Mouse (Mus musculus): ENCODE measurements around the gene Gng12. TPM values are rescaled to one million over a fixed set of nuclear protein-coding genes. Genes with fewer than 3 reads are reported as not detected.

Gene Gng12
- polyA plus RNA-seq, 1 experiment from 2014 or later: 165 TPM

GRCm38 (mm10) chr6:66893950-66894349, 2.2 kb upstream of the Gng12 start:
- ATAC-seq: no peak

GRCm38 (mm10) chr6:66894999-66895398, 1.2 kb upstream of the Gng12 start:
- H3K27me3 ChIP-seq (replicated peaks; ENCODE audit: control insufficient read depth, insufficient read depth, low read length): no peaks in the 10 kb centered on the region

More at GRCm38 (mm10) chr6:66893950-66894349, 2.2 kb upstream of the Gng12 start:
- Histone ChIP-seq H3K36me3 (ENCODE audit: control insufficient read depth, insufficient read depth, low read length) (no peaks in the 10 kb centered on the region), H3K27me3 (replicated peaks; ENCODE audit: control insufficient read depth, insufficient read depth, low read length) (no peaks in the 10 kb centered on the region), H3K27ac (ENCODE audit: low read length) (no peak overlapping the region), H3K9me3 (ENCODE audit: control insufficient read depth, low read length) (no peaks in the 10 kb centered on the region), H3K4me2 (ENCODE audit: low read depth, low read length) (no peak overlapping the region), H3K4me1 (ENCODE audit: control insufficient read depth, insufficient read depth, low read length) (peaks cover 8% of the 10 kb centered on the region), H3K9ac (ENCODE audit: low read depth, low read length) (no peak overlapping the region), H3K4me3 (ENCODE audit: low read length) (no peak overlapping the region)
- 82% methylated on average over 5 of the region's 5 CpGs for WGBS

GRCm38 (mm10) chr6:66896921-66897645, 886 bp downstream of the Gng12 start:
- ATAC-seq: peak; percentile 29
- under 1% methylated on average over 25 of the region's 25 CpGs for WGBS

More at GRCm38 (mm10) chr6:66894999-66895398, 1.2 kb upstream of the Gng12 start:
- no peak overlapping the region for H3K4me3 ChIP-seq (ENCODE audit: low read length)
- peaks cover 8% of the 10 kb centered on the region for H3K4me1 ChIP-seq (ENCODE audit: control insufficient read depth, insufficient read depth, low read length)
- no peaks in the 10 kb centered on the region for H3K36me3 ChIP-seq (ENCODE audit: control insufficient read depth, insufficient read depth, low read length)
- H3K9ac ChIP-seq (ENCODE audit: low read depth, low read length): no peak overlapping the region
- ATAC-seq: no peak
- H3K27ac ChIP-seq (ENCODE audit: low read length): no peak overlapping the region
- 55% methylated on average over 1 of the region's 1 CpGs for WGBS
- H3K9me3 ChIP-seq (ENCODE audit: control insufficient read depth, low read length): no peaks in the 10 kb centered on the region
- H3K4me2 ChIP-seq (ENCODE audit: low read depth, low read length): no peak overlapping the region

GRCm38 (mm10) chr6:66897994-66898393, 1.8 kb downstream of the Gng12 start:
- Histone ChIP-seq H3K4me1 (ENCODE audit: control insufficient read depth, insufficient read depth, low read length) (peaks cover 20% of the 10 kb centered on the region), H3K4me3 (ENCODE audit: low read length) (peak overlapping the region; percentile 92), H3K9ac (ENCODE audit: low read depth, low read length) (peak overlapping the region; percentile 95; the same call in 1 of the 2 replicates), H3K27me3 (replicated peaks; ENCODE audit: control insufficient read depth, insufficient read depth, low read length) (no peaks in the 10 kb centered on the region), H3K9me3 (ENCODE audit: control insufficient read depth, low read length) (no peaks in the 10 kb centered on the region), H3K36me3 (ENCODE audit: control insufficient read depth, insufficient read depth, low read length) (no peaks in the 10 kb centered on the region), H3K4me2 (ENCODE audit: low read depth, low read length) (peak overlapping the region; percentile 56), H3K27ac (ENCODE audit: low read length) (peak overlapping the region; percentile 74)
- peak; percentile 36 for ATAC-seq
- 24% methylated on average over 4 of the region's 4 CpGs for WGBS

More at GRCm38 (mm10) chr6:66896921-66897645, 886 bp downstream of the Gng12 start:
- Histone ChIP-seq H3K4me2 (ENCODE audit: low read depth, low read length) (peak overlapping the region; percentile 56), H3K9ac (ENCODE audit: low read depth, low read length) (peak overlapping the region; percentile 95), H3K36me3 (ENCODE audit: control insufficient read depth, insufficient read depth, low read length) (no peaks in the 10 kb centered on the region), H3K27ac (ENCODE audit: low read length) (peak overlapping the region; percentile 74), H3K4me3 (ENCODE audit: low read length) (peak overlapping the region; percentile 92), H3K4me1 (ENCODE audit: control insufficient read depth, insufficient read depth, low read length) (peaks cover 18% of the 10 kb centered on the region), H3K9me3 (ENCODE audit: control insufficient read depth, low read length) (no peaks in the 10 kb centered on the region), H3K27me3 (replicated peaks; ENCODE audit: control insufficient read depth, insufficient read depth, low read length) (no peaks in the 10 kb centered on the region)

GRCm38 (mm10) chr6:66901926-66902325, 5.7 kb downstream of the Gng12 start:
- H3K9ac ChIP-seq (ENCODE audit: low read depth, low read length): no peak overlapping the region
- H3K27ac ChIP-seq (ENCODE audit: low read length): no peak overlapping the region
- H3K9me3 ChIP-seq (ENCODE audit: control insufficient read depth, low read length): no peaks in the 10 kb centered on the region
- H3K27me3 ChIP-seq (replicated peaks; ENCODE audit: control insufficient read depth, insufficient read depth, low read length): no peaks in the 10 kb centered on the region
- peaks cover 42% of the 10 kb centered on the region for H3K4me1 ChIP-seq (ENCODE audit: control insufficient read depth, insufficient read depth, low read length)
- H3K4me3 ChIP-seq (ENCODE audit: low read length): no peak overlapping the region
- H3K36me3 ChIP-seq (ENCODE audit: control insufficient read depth, insufficient read depth, low read length): no peaks in the 10 kb centered on the region
- H3K4me2 ChIP-seq (ENCODE audit: low read depth, low read length): no peak overlapping the region
- ATAC-seq: no peak
- WGBS: 81% methylated on average over 5 of the region's 5 CpGs

GRCm38 (mm10) chr6:66903206-66903605, 7.0 kb downstream of the Gng12 start:
- ATAC-seq: no peak
- peak overlapping the region; percentile 0; the same call in 1 of the 2 replicates for H3K27ac ChIP-seq (ENCODE audit: low read length)
- 76% methylated on average over 9 of the region's 9 CpGs for WGBS

GRCm38 (mm10) chr6:66903720-66904119, 7.5 kb downstream of the Gng12 start:
- Histone ChIP-seq H3K4me2 (ENCODE audit: low read depth, low read length) (no peak overlapping the region), H3K9me3 (ENCODE audit: control insufficient read depth, low read length) (no peaks in the 10 kb centered on the region), H3K4me3 (ENCODE audit: low read length) (no peak overlapping the region), H3K36me3 (ENCODE audit: control insufficient read depth, insufficient read depth, low read length) (no peaks in the 10 kb centered on the region), H3K27ac (ENCODE audit: low read length) (no peak overlapping the region; the same call in 1 of the 2 replicates), H3K27me3 (replicated peaks; ENCODE audit: control insufficient read depth, insufficient read depth, low read length) (no peaks in the 10 kb centered on the region), H3K9ac (ENCODE audit: low read depth, low read length) (no peak overlapping the region), H3K4me1 (ENCODE audit: control insufficient read depth, insufficient read depth, low read length) (peaks cover 47% of the 10 kb centered on the region)
- ATAC-seq: peak; percentile 38
- WGBS: 44% methylated on average over 6 of the region's 6 CpGs

More at GRCm38 (mm10) chr6:66903206-66903605, 7.0 kb downstream of the Gng12 start:
- H3K27me3 ChIP-seq (replicated peaks; ENCODE audit: control insufficient read depth, insufficient read depth, low read length): no peaks in the 10 kb centered on the region
- H3K9ac ChIP-seq (ENCODE audit: low read depth, low read length): no peak overlapping the region
- H3K9me3 ChIP-seq (ENCODE audit: control insufficient read depth, low read length): no peaks in the 10 kb centered on the region
- H3K36me3 ChIP-seq (ENCODE audit: control insufficient read depth, insufficient read depth, low read length): no peaks in the 10 kb centered on the region
- H3K4me3 ChIP-seq (ENCODE audit: low read length): no peak overlapping the region
- no peak overlapping the region for H3K4me2 ChIP-seq (ENCODE audit: low read depth, low read length)
- H3K4me1 ChIP-seq (ENCODE audit: control insufficient read depth, insufficient read depth, low read length): peaks cover 44% of the 10 kb centered on the region

- Histone ChIP-seq H3K9me3 (ENCODE audit: control insufficient read depth, low read length) (no peaks in the 10 kb centered on the region), H3K4me3 (ENCODE audit: low read length) (no peak overlapping the region), H3K27me3 (replicated peaks; ENCODE audit: control insufficient read depth, insufficient read depth, low read length) (no peaks in the 10 kb centered on the region), H3K4me1 (ENCODE audit: control insufficient read depth, insufficient read depth, low read length) (peaks cover 45% of the 10 kb centered on the region), H3K4me2 (ENCODE audit: low read depth, low read length) (no peak overlapping the region), H3K27ac (ENCODE audit: low read length) (no peak overlapping the region), H3K9ac (ENCODE audit: low read depth, low read length) (no peak overlapping the region), H3K36me3 (ENCODE audit: control insufficient read depth, insufficient read depth, low read length) (no peaks in the 10 kb centered on the region)
- ATAC-seq: no peak
- 85% methylated on average over 1 of the region's 1 CpGs for whole genome bisulfite sequencing
Measured at GRCm38 (mm10) chr6:66906244-66906643, 10.0 kb downstream of the Gng12 start.

- H3K36me3 ChIP-seq (ENCODE audit: control insufficient read depth, insufficient read depth, low read length): no peaks in the 10 kb centered on the region
- WGBS: 54% methylated on average over 5 of the region's 5 CpGs
- H3K4me2 ChIP-seq (ENCODE audit: low read depth, low read length): no peak overlapping the region
- H3K4me1 ChIP-seq (ENCODE audit: control insufficient read depth, insufficient read depth, low read length): peaks cover 37% of the 10 kb centered on the region
- no peak overlapping the region for H3K4me3 ChIP-seq (ENCODE audit: low read length)
- no peaks in the 10 kb centered on the region for H3K9me3 ChIP-seq (ENCODE audit: control insufficient read depth, low read length)
- H3K9ac ChIP-seq (ENCODE audit: low read depth, low read length): no peak overlapping the region
- ATAC-seq: peak; percentile 62
- H3K27ac ChIP-seq (ENCODE audit: low read length): peak overlapping the region; percentile 78
- no peaks in the 10 kb centered on the region for H3K27me3 ChIP-seq (replicated peaks; ENCODE audit: control insufficient read depth, insufficient read depth, low read length)
Measured at GRCm38 (mm10) chr6:66908327-66908973, 12.3 kb downstream of the Gng12 start.
